Mouse (Mus musculus) neural tube, embryonic 14.5 days (tissue): ENCODE data around the gene Col8a2. TPM values are rescaled to one million over a fixed set of nuclear protein-coding genes. Genes with fewer than 3 reads are reported as not detected.

Experiments
- ATAC-seq: fragments of 200-750 bp; cut with Nextera tagmentation; 2 replicates; pipeline ENCODE4 v1.8.0; 2017; ENCODE audit warnings: low read depth, mild to moderate bottlenecking, moderate TSS enrichment, moderate library complexity
- H3K27ac ChIP-seq: fragments of 300-500 bp; sonication (generic); 2 replicates; pipeline ENCODE4 v1.5.1; 2014; ENCODE audit warnings: low read depth, mild to moderate bottlenecking, control low read depth, low read length, moderate library complexity, mixed read lengths
- H3K27me3 ChIP-seq: fragments of 300-500 bp; sonication (generic); 2 replicates; pipeline ENCODE4 v1.6.1; 2014; ENCODE audit warnings: low read length; ENCODE audit not compliant: control insufficient read depth, insufficient read depth
- H3K36me3 ChIP-seq: fragments of 300-500 bp; sonication (generic); 2 replicates; pipeline ENCODE4 v1.6.1; 2014; ENCODE audit warnings: low read length, mixed read lengths; ENCODE audit not compliant: control insufficient read depth, insufficient read depth
- H3K4me1 ChIP-seq: fragments of 300-500 bp; sonication (generic); 2 replicates; pipeline ENCODE4 v1.6.1; 2014; ENCODE audit warnings: low read length; ENCODE audit not compliant: control insufficient read depth, insufficient read depth
- H3K4me2 ChIP-seq: fragments of 300-500 bp; sonication (generic); 2 replicates; pipeline ENCODE4 v1.6.1; 2014; ENCODE audit warnings: mild to moderate bottlenecking, low read depth, low read length, control low read depth
- H3K4me3 ChIP-seq: fragments of 300-500 bp; sonication (generic); 2 replicates; pipeline ENCODE4 v1.5.1; 2014; ENCODE audit warnings: low read depth, low read length, control low read depth, mixed read lengths
- H3K9ac ChIP-seq: fragments of 300-500 bp; sonication (generic); replicated peaks from 2 replicates; pipeline ENCODE4 v1.6.1; 2014; ENCODE audit warnings: low read depth, mild to moderate bottlenecking, control low read depth, low read length, mixed read lengths
- H3K9me3 ChIP-seq: fragments of 300-500 bp; sonication (generic); 2 replicates; pipeline ENCODE4 v1.6.1; 2016; ENCODE audit warnings: low read length; ENCODE audit not compliant: control insufficient read depth
- WGBS: fragments of 180-500 bp; shearing (Covaris S2); extraction: QIAGEN DNeasy Blood & Tissue Kit; methylation state at CpG from one replicate; pipeline ENCODE4 v1.1.7; 2014; 5-methylcytosine and 5-hydroxymethylcytosine counted together
- polyA plus RNA-seq: library from polyadenylated mRNA; unstranded; fragments of >200 nt; fragmentation: Nextera tagmentation; extraction: Ambion mirVana; gene quantifications from 2 replicates; pipeline ENCODE4 v1.2.1, GENCODE M21; 2014

The Col8a2 gene
- polyA plus RNA-seq, 1 experiment from 2014 or later = 1.3 TPM

GRCm38 (mm10) chr4:126306827-126307226, 20.2 kb downstream of the Col8a2 start:
- no peak overlapping the region for H3K4me2 ChIP-seq
- no peaks in the 10 kb centered on the region for H3K36me3 ChIP-seq
- peaks cover 2% of the 10 kb centered on the region for H3K4me1 ChIP-seq
- H3K27me3 ChIP-seq = peaks cover 10% of the 10 kb centered on the region
- 14% methylated on average over 2 of the region's 2 CpGs for WGBS
- no peak for ATAC-seq
- H3K27ac ChIP-seq = no peak overlapping the region
- H3K9me3 ChIP-seq = no peaks in the 10 kb centered on the region
- H3K9ac ChIP-seq = no peak overlapping the region
- no peak overlapping the region for H3K4me3 ChIP-seq

GRCm38 (mm10) chr4:126309211-126309921, 22.8 kb downstream of the Col8a2 start:
- Histone ChIP-seq H3K9me3 (no peaks in the 10 kb centered on the region), H3K4me3 (peak overlapping the region; percentile 8; the same call in 1 of the 2 replicates), H3K9ac (no peak overlapping the region), H3K27ac (no peak overlapping the region), H3K4me1 (no peaks in the 10 kb centered on the region; the same call in 1 of the 2 replicates), H3K36me3 (peaks cover 3% of the 10 kb centered on the region; the same call in 1 of the 2 replicates), H3K4me2 (peak overlapping the region; percentile 38), H3K27me3 (no peaks in the 10 kb centered on the region)
- peak; percentile 45 for ATAC-seq
- 19% methylated on average over 20 of the region's 20 CpGs for WGBS

GRCm38 (mm10) chr4:126309922-126310309, 23.3 kb downstream of the Col8a2 start:
- no peaks in the 10 kb centered on the region for H3K9me3 ChIP-seq
- ATAC-seq = peak; percentile 86
- no peaks in the 10 kb centered on the region for H3K27me3 ChIP-seq
- peak overlapping the region; percentile 8; the same call in 1 of the 2 replicates for H3K4me3 ChIP-seq
- H3K4me1 ChIP-seq = no peaks in the 10 kb centered on the region; the same call in 1 of the 2 replicates
- peak overlapping the region; percentile 38; the same call in 1 of the 2 replicates for H3K4me2 ChIP-seq
- peaks cover 8% of the 10 kb centered on the region; the same call in 1 of the 2 replicates for H3K36me3 ChIP-seq
- H3K27ac ChIP-seq = no peak overlapping the region
- H3K9ac ChIP-seq = no peak overlapping the region
- WGBS = 1% methylated on average over 7 of the region's 7 CpGs

- WGBS = 67% methylated on average over 5 of the region's 7 CpGs
- Histone ChIP-seq H3K9me3 (no peaks in the 10 kb centered on the region), H3K4me3 (no peak overlapping the region), H3K27ac (no peak overlapping the region), H3K4me1 (no peaks in the 10 kb centered on the region; the same call in 1 of the 2 replicates), H3K27me3 (no peaks in the 10 kb centered on the region), H3K4me2 (no peak overlapping the region), H3K9ac (no peak overlapping the region), H3K36me3 (peaks cover 8% of the 10 kb centered on the region; the same call in 1 of the 2 replicates)
- peak; percentile 33; the same call in 1 of the 2 replicates for ATAC-seq
These were observed 23.8 kb downstream of the Col8a2 start for GRCm38 (mm10) chr4:126310344-126310743.

- Histone ChIP-seq H3K27me3 (no peaks in the 10 kb centered on the region), H3K9me3 (no peaks in the 10 kb centered on the region), H3K9ac (no peak overlapping the region), H3K4me3 (no peak overlapping the region), H3K4me2 (no peak overlapping the region), H3K4me1 (no peaks in the 10 kb centered on the region; the same call in 1 of the 2 replicates), H3K27ac (no peak overlapping the region), H3K36me3 (peaks cover 17% of the 10 kb centered on the region; the same call in 1 of the 2 replicates)
- 92% methylated on average over 16 of the region's 16 CpGs for WGBS
- ATAC-seq = no peak
These were observed 25.1 kb downstream of the Col8a2 start for GRCm38 (mm10) chr4:126311566-126312200.

- no peaks in the 10 kb centered on the region for H3K27me3 ChIP-seq
- no peak overlapping the region for H3K9ac ChIP-seq
- H3K27ac ChIP-seq = no peak overlapping the region
- ATAC-seq = no peak
- peaks cover 31% of the 10 kb centered on the region for H3K36me3 ChIP-seq
- no peak overlapping the region for H3K4me2 ChIP-seq
- H3K4me1 ChIP-seq = no peaks in the 10 kb centered on the region; the same call in 1 of the 2 replicates
- H3K4me3 ChIP-seq = no peak overlapping the region
- no peaks in the 10 kb centered on the region for H3K9me3 ChIP-seq
- WGBS = 39% methylated on average over 5 of the region's 5 CpGs
These were observed 26.6 kb downstream of the Col8a2 start for GRCm38 (mm10) chr4:126313202-126313601.

GRCm38 (mm10) chr4:126314393-126314792, 27.8 kb downstream of the Col8a2 start:
- ATAC-seq = no peak
- WGBS = 57% methylated on average over 10 of the region's 10 CpGs
- Histone ChIP-seq H3K9me3 (no peaks in the 10 kb centered on the region), H3K9ac (no peak overlapping the region), H3K36me3 (peaks cover 31% of the 10 kb centered on the region), H3K27me3 (no peaks in the 10 kb centered on the region), H3K4me3 (no peak overlapping the region), H3K4me1 (no peaks in the 10 kb centered on the region; the same call in 1 of the 2 replicates), H3K27ac (no peak overlapping the region), H3K4me2 (no peak overlapping the region)

- no peak overlapping the region for H3K9ac ChIP-seq
- no peaks in the 10 kb centered on the region for H3K27me3 ChIP-seq
- H3K4me1 ChIP-seq = peaks cover 7% of the 10 kb centered on the region
- ATAC-seq = no peak
- H3K4me3 ChIP-seq = no peak overlapping the region
- H3K4me2 ChIP-seq = no peak overlapping the region
- H3K36me3 ChIP-seq = peaks cover 31% of the 10 kb centered on the region
- H3K27ac ChIP-seq = no peak overlapping the region
- H3K9me3 ChIP-seq = no peaks in the 10 kb centered on the region
- 41% methylated on average over 5 of the region's 5 CpGs for WGBS
These were observed 29.3 kb downstream of the Col8a2 start for GRCm38 (mm10) chr4:126315931-126316330.

GRCm38 (mm10) chr4:126316443-126317040, 29.9 kb downstream of the Col8a2 start:
- no peak for ATAC-seq
- no peak overlapping the region for H3K9ac ChIP-seq
- H3K4me3 ChIP-seq = no peak overlapping the region

More at GRCm38 (mm10) chr4:126316443-126317040, 29.9 kb downstream of the Col8a2 start:
- peaks cover 7% of the 10 kb centered on the region for H3K4me1 ChIP-seq
- no peaks in the 10 kb centered on the region for H3K27me3 ChIP-seq
- H3K36me3 ChIP-seq = peaks cover 31% of the 10 kb centered on the region
- H3K9me3 ChIP-seq = no peaks in the 10 kb centered on the region
- whole genome bisulfite sequencing = 94% methylated on average over 13 of the region's 13 CpGs
- no peak overlapping the region for H3K27ac ChIP-seq
- H3K4me2 ChIP-seq = no peak overlapping the region
